Mouse (Mus musculus): ENCODE results near the gene Amigo2. TPM values are rescaled to one million over a fixed set of nuclear protein-coding genes. Genes with fewer than 3 reads are reported as not detected.

The Amigo2 gene
- total RNA-seq (2018; cell fraction: chromatin; rRNA removed) = under 1 TPM in 4 of 26 experiments, not detected in 22; 0.19 to 0.47 (median 0.24) TPM
- total RNA-seq (2018; cell fraction: cytosol; rRNA removed) = under 1 TPM in 9 of 26 experiments, not detected in 17; 0.03 to 0.10 (median 0.06) TPM
- total RNA-seq (2018; cell fraction: nucleus; rRNA removed) = under 1 TPM in 1 of 26 experiments, not detected in 25; 0.22 TPM
- not detected in 3 replicates for polyA plus RNA-seq (2018)

DNA sequence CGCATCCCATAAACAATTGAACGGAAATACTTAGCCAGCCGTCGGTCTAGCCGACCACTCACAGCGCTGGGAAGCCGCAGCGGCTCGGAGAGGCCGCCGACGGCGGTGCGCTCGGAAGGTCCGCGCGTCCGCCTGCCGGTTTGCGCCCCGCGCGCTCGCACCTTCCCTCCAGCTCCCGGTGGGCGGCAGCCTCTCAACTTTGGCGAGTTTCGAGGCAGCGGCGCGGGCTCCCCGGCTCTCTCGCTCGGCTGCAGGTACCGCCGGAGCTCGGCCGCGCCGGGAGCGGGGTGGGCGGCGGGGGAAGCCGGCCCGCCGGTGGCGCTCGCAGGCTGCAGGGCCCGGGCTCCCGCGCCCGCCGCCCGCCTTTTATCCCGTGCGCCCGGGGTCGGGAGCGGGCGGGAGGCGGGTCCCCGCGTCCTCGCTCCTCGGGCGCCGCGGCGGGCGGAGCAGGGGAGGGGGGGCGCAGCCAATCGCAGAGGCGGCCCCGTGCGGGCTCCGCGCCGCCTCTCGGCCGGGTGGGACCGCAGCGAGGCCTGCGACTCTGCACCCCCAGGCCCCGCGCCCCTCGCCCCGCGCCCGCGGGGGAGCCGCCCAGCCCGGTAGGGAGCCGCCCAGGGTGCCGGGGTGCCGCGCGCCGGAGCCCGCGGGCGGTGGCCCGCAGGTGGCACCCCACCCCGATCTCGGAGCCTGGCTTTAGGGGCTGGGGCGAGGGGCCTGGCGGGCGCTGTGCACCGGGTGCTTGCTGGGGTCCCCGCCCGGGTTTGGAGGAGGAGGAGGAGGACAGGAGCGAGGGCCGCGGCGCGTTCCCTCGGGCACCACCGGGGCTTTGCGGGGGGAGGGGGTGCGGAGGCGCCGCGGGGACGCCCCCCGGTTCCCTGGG, at the start of gene Amigo2, which contains the start of gene Pced1b:
Gene Amigo2 (minus strand): TSS at position 377 of the 880 bp plus-strand sequence.
Gene Pced1b (plus strand): TSS at position 197 of the 880 bp plus-strand sequence.
- Histone ChIP-seq H3K4me3 (ENCODE audit: inconsistent target) (peak within 1 kb of the TSS; percentile 35), H3K79me2 (ENCODE audit: inconsistent target) (no peaks in the 10 kb centered on the region), H3K27ac (no peak within 1 kb of the TSS), H3K36me3 (ENCODE audit: inconsistent target) (no peaks in the 10 kb centered on the region)
- WGBS (ENCODE audit: missing documents) = under 1% methylated on average over 109 of the region's 125 CpGs

DNA sequence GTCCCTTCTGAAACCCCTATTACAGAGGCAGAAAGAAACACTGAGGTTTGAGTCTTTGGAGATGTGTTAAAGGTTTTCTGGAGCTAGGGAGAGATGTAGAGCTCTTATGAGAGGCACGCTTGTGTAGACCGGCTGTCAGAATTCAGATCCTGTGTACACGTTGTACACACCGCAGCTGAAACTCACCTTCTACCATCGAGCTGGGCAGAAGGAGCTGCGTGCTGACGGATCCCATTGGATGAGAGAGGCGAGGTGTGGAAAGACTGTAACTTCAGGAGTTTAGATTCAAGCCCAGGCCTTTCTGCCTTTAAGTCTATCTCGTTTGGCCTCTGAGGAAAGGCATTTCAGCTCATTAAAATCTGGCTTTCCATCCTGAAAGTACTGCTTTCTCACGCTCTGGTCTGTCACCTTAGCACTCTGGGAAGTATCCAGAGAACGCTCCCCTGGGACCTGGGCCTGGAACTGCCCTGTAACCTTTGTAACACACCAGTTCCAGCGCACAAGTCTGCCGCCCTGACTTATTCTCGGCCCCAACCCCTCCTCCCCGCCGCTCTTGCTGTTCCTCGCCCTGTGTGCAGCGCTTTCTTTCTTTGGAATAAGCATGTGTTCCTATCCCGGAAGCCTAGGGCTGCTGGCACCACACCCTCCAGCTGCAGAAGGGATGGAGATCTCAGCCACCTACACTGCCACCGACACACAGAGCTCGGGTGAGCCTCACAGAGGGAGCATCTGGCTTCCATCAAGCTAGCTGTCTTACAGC, 44.4 kb upstream of the Amigo2 start:
- no peak overlapping the region for H3K4me3 ChIP-seq (ENCODE audit: inconsistent target)
- WGBS (ENCODE audit: missing documents) = 95% methylated on average over 21 of the region's 21 CpGs
- H3K36me3 ChIP-seq (ENCODE audit: inconsistent target) = no peaks in the 10 kb centered on the region
- H3K79me2 ChIP-seq (ENCODE audit: inconsistent target) = no peaks in the 10 kb centered on the region
- no peak overlapping the region for H3K27ac ChIP-seq

DNA sequence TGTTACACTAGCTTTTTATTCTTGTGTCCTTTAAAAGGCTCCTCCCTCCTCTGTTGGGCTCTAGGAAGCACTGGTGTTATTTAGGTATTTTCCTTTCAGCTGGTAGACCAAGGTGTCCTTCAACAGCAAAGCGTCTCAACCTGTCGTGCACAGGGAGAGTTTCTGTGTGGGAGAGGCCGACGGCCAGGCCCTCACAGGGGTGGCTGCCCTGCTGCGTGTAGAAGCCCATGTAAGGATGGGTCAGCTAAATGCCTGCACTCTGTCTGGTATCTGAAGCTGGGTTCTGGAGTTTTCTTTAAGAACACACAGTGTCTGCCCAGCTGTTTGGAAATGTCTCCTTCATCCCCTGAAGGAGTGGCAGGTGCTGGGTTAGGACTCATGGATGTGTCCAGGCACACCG, 43.3 kb upstream of the Amigo2 start:
- Histone ChIP-seq H3K27ac (no peak overlapping the region), H3K4me3 (ENCODE audit: inconsistent target) (no peak overlapping the region), H3K79me2 (ENCODE audit: inconsistent target) (no peaks in the 10 kb centered on the region), H3K36me3 (ENCODE audit: inconsistent target) (no peaks in the 10 kb centered on the region)
- WGBS (ENCODE audit: missing documents) = 95% methylated on average over 6 of the region's 6 CpGs

DNA sequence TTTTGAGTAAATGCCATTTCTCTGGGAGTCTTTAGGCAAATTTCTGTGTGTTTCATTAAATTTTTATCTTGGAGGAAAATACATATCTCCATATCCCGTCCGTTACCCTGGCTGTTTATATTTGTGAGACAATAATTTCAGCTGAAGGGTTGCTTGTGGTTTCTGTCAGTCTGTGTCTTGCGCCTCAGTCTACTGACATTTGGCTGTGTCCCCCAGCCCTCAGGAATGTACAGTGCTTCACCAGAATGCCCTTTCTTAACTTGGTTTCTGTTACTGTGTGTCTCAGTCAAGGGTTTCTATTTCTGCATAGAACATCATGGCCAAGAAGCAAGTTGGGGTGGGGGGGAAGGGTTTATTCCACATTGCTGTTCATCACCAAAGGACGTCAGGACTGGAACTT, 42.1 kb upstream of the Amigo2 start:
- WGBS (ENCODE audit: missing documents) = 87% methylated on average over 4 of the region's 4 CpGs

DNA sequence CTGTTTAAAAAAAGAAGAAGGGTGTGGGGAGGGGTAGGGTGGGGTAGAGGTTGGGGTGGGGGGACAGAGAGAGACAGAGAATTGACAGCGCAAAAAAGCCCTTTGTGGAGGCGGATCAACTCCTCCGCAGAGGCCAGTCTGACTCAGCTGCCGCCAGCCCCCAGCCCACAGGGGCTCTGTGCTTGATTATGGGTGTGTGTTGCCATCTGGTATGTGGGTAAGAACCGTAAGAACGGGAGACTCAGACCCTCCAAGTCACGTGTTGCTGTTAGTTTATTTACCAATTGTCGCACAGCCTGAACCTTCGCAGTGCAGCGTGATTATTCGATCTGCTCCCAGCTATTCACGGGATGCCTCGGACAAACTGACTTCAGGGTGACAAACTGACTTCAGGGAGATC, 41.6 kb upstream of the Amigo2 start:
- no peaks in the 10 kb centered on the region for H3K79me2 ChIP-seq (ENCODE audit: inconsistent target)
- no peaks in the 10 kb centered on the region for H3K36me3 ChIP-seq (ENCODE audit: inconsistent target)
- H3K27ac ChIP-seq = no peak overlapping the region
- H3K4me3 ChIP-seq (ENCODE audit: inconsistent target) = no peak overlapping the region
- 94% methylated on average over 13 of the region's 13 CpGs for WGBS (ENCODE audit: missing documents)

More for the DNA sequence above, 42.1 kb upstream of the Amigo2 start:
- no peaks in the 10 kb centered on the region for H3K36me3 ChIP-seq (ENCODE audit: inconsistent target)
- no peak overlapping the region for H3K27ac ChIP-seq
- H3K4me3 ChIP-seq (ENCODE audit: inconsistent target) = no peak overlapping the region
- no peaks in the 10 kb centered on the region for H3K79me2 ChIP-seq (ENCODE audit: inconsistent target)

DNA sequence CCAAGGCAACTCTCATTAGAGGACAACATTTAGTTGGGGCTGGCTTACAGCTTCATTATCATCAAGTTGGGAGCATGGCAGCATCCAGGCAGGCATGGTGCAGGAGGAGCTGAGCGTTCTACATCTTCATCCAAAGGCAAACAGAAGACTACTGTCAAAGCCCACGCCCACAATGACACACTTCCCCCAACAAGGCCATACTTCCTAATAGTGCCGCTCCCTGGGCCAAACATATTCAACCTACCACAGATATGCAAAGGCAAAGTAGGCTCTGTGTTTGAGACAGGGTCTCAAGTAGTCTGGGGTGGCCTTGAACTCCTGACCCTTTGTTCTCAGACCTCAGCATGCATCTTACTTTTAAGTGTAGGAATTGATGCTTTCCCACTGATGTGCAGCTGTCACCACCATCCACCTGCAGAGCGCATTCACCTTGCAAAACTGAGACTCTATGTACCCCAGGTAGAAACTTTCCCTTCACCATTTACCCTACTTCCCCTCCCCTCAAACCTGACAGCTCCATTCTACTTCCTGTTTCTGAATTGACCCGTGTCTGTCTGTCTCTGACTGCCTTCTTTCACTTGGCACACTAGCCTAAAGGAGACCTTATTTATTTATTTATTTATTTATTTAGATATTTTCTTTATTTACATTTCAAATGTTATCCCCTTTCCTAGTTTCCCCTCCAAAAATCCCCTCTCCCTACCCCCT, 40.5 kb upstream of the Amigo2 start:
- no peaks in the 10 kb centered on the region for H3K36me3 ChIP-seq (ENCODE audit: inconsistent target)
- no peak overlapping the region for H3K27ac ChIP-seq
- 71% methylated on average over 5 of the region's 5 CpGs for WGBS (ENCODE audit: missing documents)
- H3K79me2 ChIP-seq (ENCODE audit: inconsistent target) = no peaks in the 10 kb centered on the region
- no peak overlapping the region for H3K4me3 ChIP-seq (ENCODE audit: inconsistent target)

DNA sequence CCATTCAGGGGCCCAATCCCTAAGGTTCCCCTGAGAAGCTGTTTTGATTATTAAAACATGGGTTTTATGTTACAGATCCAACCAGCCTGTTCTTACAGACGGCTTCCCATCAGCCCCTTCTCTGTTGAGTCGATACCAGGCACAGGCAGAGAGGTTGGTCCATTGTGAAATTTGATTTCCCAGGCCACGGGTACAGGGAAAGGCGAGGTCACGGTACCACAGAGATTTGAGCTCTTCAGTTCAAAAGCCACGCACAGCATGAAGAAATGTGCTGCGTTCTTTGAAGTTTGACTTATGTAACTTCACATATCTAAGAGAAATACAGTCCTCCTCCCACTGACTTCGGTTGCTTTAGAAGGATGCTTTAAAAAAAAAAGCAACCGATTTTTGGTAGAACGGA, 39.6 kb upstream of the Amigo2 start:
- Histone ChIP-seq H3K4me3 (ENCODE audit: inconsistent target) (no peak overlapping the region), H3K27ac (no peak overlapping the region), H3K36me3 (ENCODE audit: inconsistent target) (no peaks in the 10 kb centered on the region), H3K79me2 (ENCODE audit: inconsistent target) (no peaks in the 10 kb centered on the region)
- 85% methylated on average over 10 of the region's 10 CpGs for WGBS (ENCODE audit: missing documents)

DNA sequence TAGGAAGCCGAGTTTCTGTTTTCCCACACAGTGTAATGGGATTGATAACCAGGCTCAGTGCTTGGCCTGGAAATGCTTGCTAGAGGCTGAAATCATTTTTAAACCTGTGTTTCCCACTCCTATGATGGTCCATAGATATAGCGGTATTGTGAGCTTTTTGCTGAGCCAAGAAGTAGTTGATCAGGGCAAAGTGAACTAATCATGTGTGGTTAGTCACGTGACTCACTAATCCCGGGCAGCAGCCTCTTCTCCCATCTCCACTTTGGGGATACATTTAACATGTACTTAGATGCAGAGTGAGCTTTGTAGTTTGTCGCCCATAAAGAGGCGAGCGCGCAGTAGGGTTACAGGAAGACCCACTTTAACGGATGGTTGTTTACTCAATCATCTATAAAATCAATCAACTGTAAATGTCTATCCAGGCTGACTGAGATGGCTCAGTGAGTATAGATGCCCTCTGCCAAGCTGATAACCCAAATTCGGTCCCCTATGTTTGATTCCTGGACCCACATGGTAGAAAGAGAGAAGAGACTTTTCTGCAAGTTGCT, 38.7 kb upstream of the Amigo2 start:
- WGBS (ENCODE audit: missing documents) = 92% methylated on average over 10 of the region's 10 CpGs
- Histone ChIP-seq H3K36me3 (ENCODE audit: inconsistent target) (no peaks in the 10 kb centered on the region), H3K79me2 (ENCODE audit: inconsistent target) (no peaks in the 10 kb centered on the region), H3K4me3 (ENCODE audit: inconsistent target) (no peak overlapping the region), H3K27ac (no peak overlapping the region)

DNA sequence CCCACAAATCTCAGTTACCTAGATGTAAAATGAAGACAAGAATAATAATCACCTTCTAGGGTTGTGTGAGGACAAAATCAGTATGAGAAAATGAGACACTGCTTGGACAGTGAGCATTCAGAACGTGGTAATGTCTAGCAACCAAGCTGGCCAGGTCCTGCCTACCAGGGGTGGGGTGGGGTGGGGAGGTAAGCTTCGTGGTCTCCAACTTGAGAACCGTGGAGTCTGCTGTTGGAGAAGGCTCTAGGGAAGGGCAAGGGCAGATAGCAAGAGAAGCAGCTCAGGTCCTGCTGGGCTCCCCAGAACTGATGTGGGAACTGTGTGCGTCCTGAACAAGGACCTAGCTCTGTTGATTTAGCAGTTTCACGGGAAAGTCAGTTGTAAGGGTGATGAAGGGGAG, 37.1 kb upstream of the Amigo2 start:
- H3K4me3 ChIP-seq (ENCODE audit: inconsistent target) = no peak overlapping the region
- H3K79me2 ChIP-seq (ENCODE audit: inconsistent target) = no peaks in the 10 kb centered on the region
- H3K27ac ChIP-seq = no peak overlapping the region
- H3K36me3 ChIP-seq (ENCODE audit: inconsistent target) = no peaks in the 10 kb centered on the region
- 76% methylated on average over 5 of the region's 5 CpGs for WGBS (ENCODE audit: missing documents)

DNA sequence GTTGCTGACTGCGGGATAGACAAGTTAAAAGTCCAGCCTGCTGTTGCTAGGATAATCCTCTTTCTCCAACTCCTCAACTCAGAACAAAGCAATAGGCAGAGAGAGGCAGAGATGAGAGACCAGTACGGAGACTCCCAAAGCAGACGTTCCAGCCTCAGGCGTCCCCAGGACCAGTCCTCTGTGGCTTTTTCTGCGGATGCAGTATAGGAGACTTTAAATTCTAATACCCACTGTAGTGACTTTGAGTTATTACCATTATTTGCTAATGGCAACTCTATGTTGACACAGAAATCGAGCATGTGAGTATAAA, 35.4 kb upstream of the Amigo2 start:
- WGBS (ENCODE audit: missing documents) = 100% methylated on average over 6 of the region's 6 CpGs
- Histone ChIP-seq H3K36me3 (ENCODE audit: inconsistent target) (no peaks in the 10 kb centered on the region), H3K79me2 (ENCODE audit: inconsistent target) (no peaks in the 10 kb centered on the region), H3K4me3 (ENCODE audit: inconsistent target) (no peak overlapping the region), H3K27ac (no peak overlapping the region)

DNA sequence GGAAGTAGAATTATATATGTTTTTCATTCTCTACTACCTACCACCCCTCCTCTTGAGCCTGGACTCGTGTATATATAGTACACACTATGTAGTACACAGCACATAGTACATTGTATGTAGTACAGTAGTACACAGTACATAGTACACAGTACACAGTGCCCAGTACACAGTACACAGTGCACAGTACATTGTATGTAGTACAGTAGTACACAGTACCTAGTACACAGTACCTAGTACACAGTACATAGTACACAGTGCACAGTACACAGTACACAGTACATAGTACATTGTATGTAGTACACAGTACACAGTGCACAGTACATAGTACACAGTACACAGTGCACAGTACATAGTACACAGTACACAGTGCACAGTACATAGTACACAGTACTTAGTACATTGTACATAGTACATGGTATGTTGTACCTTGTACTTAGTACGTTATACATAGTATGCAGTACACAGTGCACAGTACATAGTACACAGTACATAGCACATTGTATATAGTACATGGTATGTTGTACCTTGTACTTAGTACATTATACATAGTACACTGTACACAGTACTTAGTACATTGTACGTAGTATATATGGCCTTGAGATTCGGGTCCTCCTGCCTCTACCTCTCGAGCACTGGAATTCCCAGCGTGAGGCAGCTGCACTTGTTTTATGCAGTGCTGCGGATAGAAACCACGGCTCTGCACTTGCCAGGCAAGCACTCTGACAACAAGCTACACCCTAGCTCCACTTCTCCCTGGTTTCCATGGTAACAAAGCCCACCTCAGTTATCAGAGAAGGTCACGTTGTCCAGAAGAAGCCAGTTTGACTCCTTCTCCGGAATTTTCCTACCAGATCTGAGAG, 34.9 kb upstream of the Amigo2 start:
- Histone ChIP-seq H3K79me2 (ENCODE audit: inconsistent target) (no peaks in the 10 kb centered on the region), H3K4me3 (ENCODE audit: inconsistent target) (no peak overlapping the region), H3K27ac (no peak overlapping the region), H3K36me3 (ENCODE audit: inconsistent target) (no peaks in the 10 kb centered on the region)
- WGBS (ENCODE audit: missing documents) = 93% methylated on average over 9 of the region's 10 CpGs

DNA sequence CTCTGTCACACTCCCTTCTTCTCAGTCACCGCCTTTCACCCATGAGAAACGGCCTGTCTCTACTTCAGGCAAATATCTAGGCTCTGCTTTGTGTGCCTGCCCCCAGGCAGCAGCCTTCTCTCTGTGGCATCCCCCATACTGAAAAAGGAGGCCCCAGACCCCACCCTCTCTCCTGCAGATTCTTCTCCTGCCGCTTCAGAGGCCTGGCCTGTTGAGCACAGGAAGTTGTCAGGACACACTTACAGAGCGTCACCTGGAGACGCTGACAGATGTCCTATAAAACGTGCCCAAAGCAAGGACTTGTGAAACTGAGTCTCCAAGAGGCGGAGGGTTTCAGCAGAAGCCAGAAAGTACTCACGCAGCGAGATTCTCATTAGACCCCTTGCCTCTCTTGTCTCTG, 33.7 kb upstream of the Amigo2 start:
- H3K79me2 ChIP-seq (ENCODE audit: inconsistent target) = no peaks in the 10 kb centered on the region
- WGBS (ENCODE audit: missing documents) = 85% methylated on average over 9 of the region's 9 CpGs
- H3K4me3 ChIP-seq (ENCODE audit: inconsistent target) = no peak overlapping the region
- no peak overlapping the region for H3K27ac ChIP-seq
- H3K36me3 ChIP-seq (ENCODE audit: inconsistent target) = no peaks in the 10 kb centered on the region

DNA sequence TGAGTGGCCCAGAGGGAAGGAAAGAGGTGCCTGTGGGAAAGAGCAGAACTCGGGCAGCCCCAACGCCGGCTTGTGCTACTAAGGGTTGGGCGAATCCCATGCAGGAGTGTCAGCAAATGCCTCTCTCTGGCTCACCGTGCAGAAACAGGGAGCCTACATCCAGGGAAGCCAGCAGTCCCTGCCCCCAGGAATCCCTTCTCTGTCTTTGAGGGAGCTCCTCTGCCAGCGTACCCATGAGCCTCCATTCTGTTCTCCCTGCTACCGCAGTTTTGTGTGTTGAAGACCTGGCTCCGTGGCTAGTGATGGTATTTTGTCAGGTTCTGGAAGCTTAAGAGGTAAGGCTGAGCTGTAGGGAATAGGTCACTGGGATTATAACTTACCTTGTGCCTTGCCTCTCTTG, 33.0 kb upstream of the Amigo2 start:
- 93% methylated on average over 8 of the region's 8 CpGs for WGBS (ENCODE audit: missing documents)
- no peaks in the 10 kb centered on the region for H3K36me3 ChIP-seq (ENCODE audit: inconsistent target)
- H3K4me3 ChIP-seq (ENCODE audit: inconsistent target) = no peak overlapping the region
- H3K79me2 ChIP-seq (ENCODE audit: inconsistent target) = no peaks in the 10 kb centered on the region
- no peak overlapping the region for H3K27ac ChIP-seq

All from macrophage (primary cell).